Mouse (Mus musculus) brain, embryonic 14.5 days (tissue): ENCODE data around the gene Zfp866.

ENCODE experiments used
- CTCF ChIP-seq: fragments of 200-500 bp; IDR thresholded peaks from 2 replicates; pipeline ENCODE4 v1.5.1; 2012; ENCODE audit warnings: inconsistent platforms, mild to moderate bottlenecking, moderate library complexity, borderline replicate concordance; ENCODE audit not compliant: insufficient read depth, insufficient read length; ENCODE audit errors: extremely low read depth
- POLR2A ChIP-seq: fragments of 200-500 bp; IDR thresholded peaks from 2 replicates; pipeline ENCODE4 v1.6.1; 2012; ENCODE audit warnings: mild to moderate bottlenecking, inconsistent platforms, borderline replicate concordance; ENCODE audit not compliant: poor library complexity, insufficient read depth, insufficient read length, severe bottlenecking; ENCODE audit errors: extremely low read depth

GRCm38 (mm10) chr8:69815396-69815795 lies 24.4 kb upstream of the Zfp866 start:
- TF ChIP-seq CTCF (no peak), POLR2A (no peak)
